Mouse (Mus musculus): Measurements from ENCODE around the gene Elavl3. TPM values are rescaled to one million over a fixed set of nuclear protein-coding genes. Genes with fewer than 3 reads are reported as not detected.

Elavl3 gene
- total RNA-seq, 1 experiment = 2.6 TPM

DNA sequence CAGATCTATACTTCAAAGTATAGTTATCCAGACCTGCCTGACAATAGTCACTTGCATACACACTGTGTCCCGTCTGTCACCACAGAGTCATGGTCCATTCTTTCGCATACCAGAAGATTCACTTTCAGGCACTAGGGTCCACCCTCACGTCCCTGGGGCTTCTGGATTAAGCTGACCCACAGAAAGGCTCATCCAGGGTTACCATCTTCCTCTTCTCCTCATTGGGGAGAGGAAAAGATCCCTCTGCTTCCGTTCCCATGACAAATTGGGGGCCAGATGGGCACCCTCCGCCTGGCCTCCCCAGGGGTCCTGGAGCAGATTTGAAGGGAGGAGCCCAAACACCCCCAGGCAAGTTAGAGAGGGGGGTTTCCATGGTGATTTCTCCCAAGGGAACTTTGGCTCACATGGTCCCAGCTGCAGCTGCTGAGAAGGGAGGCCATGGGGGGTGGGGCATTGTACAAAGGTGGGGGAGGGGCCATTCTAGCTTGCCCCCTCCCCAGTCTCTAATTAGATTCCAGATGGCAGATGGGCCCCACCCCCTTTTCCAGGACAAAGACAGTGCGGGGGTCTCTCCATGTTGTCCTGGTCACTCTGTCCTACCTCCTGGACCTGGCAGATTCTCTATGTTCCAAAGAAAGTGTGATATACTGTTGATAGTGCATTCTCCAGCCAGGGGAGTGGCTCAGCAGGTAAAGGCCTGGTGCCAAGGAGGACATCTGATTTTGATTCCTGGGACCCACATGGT lies 16.4 kb downstream of the Elavl3 start:
- no peak for TF ChIP-seq HCFC1 (IDR thresholded peaks at IDR 0.05; ENCODE audit: borderline replicate concordance, insufficient read depth, low read length)
- no peak for TF ChIP-seq CHD2 (IDR thresholded peaks at IDR 0.05; ENCODE audit: low read depth, low read length)
- no peak for TF ChIP-seq MAFK (IDR thresholded peaks at IDR 0.05; ENCODE audit: insufficient read depth, low read depth, low read length)
- TF ChIP-seq ZNF384 (IDR thresholded peaks at IDR 0.05; ENCODE audit: low read depth, low read length) = no peak
- TF ChIP-seq ZC3H11A (IDR thresholded peaks at IDR 0.05; ENCODE audit: borderline replicate concordance, low read depth, low read length) = no peak
- in situ Hi-C loops (cut with MboI; ENCODE audit: low sequenced_read_pairs in 2 of 2, unreplicated experiment in 2 of 2) = no loop called here
- H3K4me3 ChIP-seq (ENCODE audit: insufficient read depth in 1 of 2, low read depth in 1 of 2, low read length in 2 of 2, poor library complexity in 1 of 2, severe bottlenecking in 1 of 2) = no peak overlapping the region
- H3K4me1 ChIP-seq (ENCODE audit: control insufficient read depth in 2 of 2, insufficient read depth in 2 of 2, low read length in 2 of 2, poor library complexity in 1 of 2) = peaks cover 4 to 12% of the 10 kb centered on the region in 2 experiments
- no peak for DNase-seq (ENCODE audit: low read depth, low spot score)
- H3K9me3 ChIP-seq (ENCODE audit: control insufficient read depth, insufficient read depth, low read depth, low read length) = no peaks in the 10 kb centered on the region
- no peak overlapping the region for H3K27ac ChIP-seq (ENCODE audit: insufficient read depth, low read depth, low read length, poor library complexity, severe bottlenecking)
- H3K36me3 ChIP-seq (ENCODE audit: control insufficient read depth, insufficient read depth, low read length, poor library complexity, severe bottlenecking) = no peaks in the 10 kb centered on the region
- H3K9ac ChIP-seq (ENCODE audit: insufficient read depth, low read depth, low read length, poor library complexity, severe bottlenecking) = no peak overlapping the region

GRCm38 (mm10) chr9:22030386-22030785 lies 21.4 kb downstream of the Elavl3 start:
- Histone ChIP-seq H3K27ac (ENCODE audit: insufficient read depth, low read depth, low read length, poor library complexity, severe bottlenecking) (no peak overlapping the region), H3K36me3 (ENCODE audit: control insufficient read depth, insufficient read depth, low read length, poor library complexity, severe bottlenecking) (no peaks in the 10 kb centered on the region), H3K9me3 (ENCODE audit: control insufficient read depth, insufficient read depth, low read depth, low read length) (no peaks in the 10 kb centered on the region), H3K4me3 (ENCODE audit: insufficient read depth in 1 of 2, low read depth in 1 of 2, low read length in 2 of 2, poor library complexity in 1 of 2, severe bottlenecking in 1 of 2) (no peak overlapping the region), H3K9ac (ENCODE audit: insufficient read depth, low read depth, low read length, poor library complexity, severe bottlenecking) (no peak overlapping the region), H3K4me1 (ENCODE audit: control insufficient read depth in 2 of 2, insufficient read depth in 2 of 2, low read length in 2 of 2, poor library complexity in 1 of 2) (peaks cover 4 to 12% of the 10 kb centered on the region in 2 experiments; a peak in 3 of 4 replicates)
- DNase-seq (ENCODE audit: low read depth, low spot score) = no peak
- no peak for TF ChIP-seq ZC3H11A (IDR thresholded peaks at IDR 0.05; ENCODE audit: borderline replicate concordance, low read depth, low read length)
- in situ Hi-C loops (cut with MboI; ENCODE audit: low sequenced_read_pairs in 2 of 2, unreplicated experiment in 2 of 2) = no loop called here

DNA sequence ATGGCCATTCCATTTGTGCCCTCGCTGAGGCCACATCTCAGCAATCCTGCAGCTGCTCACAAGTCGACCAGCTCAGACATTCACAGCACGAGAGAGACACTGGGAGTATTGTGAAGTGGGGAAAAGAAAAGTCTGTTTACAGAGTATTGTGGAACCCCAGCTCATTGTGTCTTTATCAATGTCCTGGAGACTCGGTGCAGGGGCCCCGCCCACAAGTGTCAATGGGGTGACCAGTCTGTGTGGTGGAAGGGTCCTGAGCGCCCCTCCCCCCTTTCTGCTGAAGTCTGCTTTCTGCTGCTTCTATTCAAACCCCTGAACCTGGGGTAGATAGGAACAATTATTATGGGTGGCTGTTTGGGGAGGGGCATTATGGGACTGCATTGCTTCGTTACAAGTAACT lies 23.4 kb downstream of the Elavl3 start:
- Histone ChIP-seq H3K4me1 (ENCODE audit: control insufficient read depth in 2 of 2, insufficient read depth in 2 of 2, low read length in 2 of 2, poor library complexity in 1 of 2) (peaks cover 4 to 10% of the 10 kb centered on the region in 2 experiments; a peak in 3 of 4 replicates), H3K9ac (ENCODE audit: insufficient read depth, low read depth, low read length, poor library complexity, severe bottlenecking) (no peak overlapping the region), H3K27ac (ENCODE audit: insufficient read depth, low read depth, low read length, poor library complexity, severe bottlenecking) (no peak overlapping the region), H3K36me3 (ENCODE audit: control insufficient read depth, insufficient read depth, low read length, poor library complexity, severe bottlenecking) (no peaks in the 10 kb centered on the region), H3K9me3 (ENCODE audit: control insufficient read depth, insufficient read depth, low read depth, low read length) (no peaks in the 10 kb centered on the region), H3K4me3 (ENCODE audit: insufficient read depth in 1 of 2, low read depth in 1 of 2, low read length in 2 of 2, poor library complexity in 1 of 2, severe bottlenecking in 1 of 2) (no peak overlapping the region)
- in situ Hi-C loops (cut with MboI; ENCODE audit: low sequenced_read_pairs in 2 of 2, unreplicated experiment in 2 of 2) = no loop called here
- no peak for DNase-seq (ENCODE audit: low read depth, low spot score)
- TF ChIP-seq ZNF384 (IDR thresholded peaks at IDR 0.05; ENCODE audit: low read depth, low read length) (no peak), HCFC1 (IDR thresholded peaks at IDR 0.05; ENCODE audit: borderline replicate concordance, insufficient read depth, low read length) (no peak), CHD2 (IDR thresholded peaks at IDR 0.05; ENCODE audit: low read depth, low read length) (no peak), MAFK (IDR thresholded peaks at IDR 0.05; ENCODE audit: insufficient read depth, low read depth, low read length) (no peak), ZC3H11A (IDR thresholded peaks at IDR 0.05; ENCODE audit: borderline replicate concordance, low read depth, low read length) (no peak)

- Histone ChIP-seq H3K27ac (ENCODE audit: insufficient read depth, low read depth, low read length, poor library complexity, severe bottlenecking) (no peak overlapping the region), H3K4me1 (ENCODE audit: control insufficient read depth in 2 of 2, insufficient read depth in 2 of 2, low read length in 2 of 2, poor library complexity in 1 of 2) (peaks cover 4 to 8% of the 10 kb centered on the region in 2 experiments; a peak in 2 of 4 replicates), H3K9me3 (ENCODE audit: control insufficient read depth, insufficient read depth, low read depth, low read length) (no peaks in the 10 kb centered on the region), H3K4me3 (ENCODE audit: insufficient read depth in 1 of 2, low read depth in 1 of 2, low read length in 2 of 2, poor library complexity in 1 of 2, severe bottlenecking in 1 of 2) (no peak overlapping the region), H3K9ac (ENCODE audit: insufficient read depth, low read depth, low read length, poor library complexity, severe bottlenecking) (no peak overlapping the region), H3K36me3 (ENCODE audit: control insufficient read depth, insufficient read depth, low read length, poor library complexity, severe bottlenecking) (no peaks in the 10 kb centered on the region)
- no peak for DNase-seq (ENCODE audit: low read depth, low spot score)
- in situ Hi-C loops (cut with MboI; ENCODE audit: low sequenced_read_pairs in 2 of 2, unreplicated experiment in 2 of 2) = no loop called here
- TF ChIP-seq CHD2 (IDR thresholded peaks at IDR 0.05; ENCODE audit: low read depth, low read length) = no peak
- TF ChIP-seq ZC3H11A (IDR thresholded peaks at IDR 0.05; ENCODE audit: borderline replicate concordance, low read depth, low read length) = no peak
- no peak for TF ChIP-seq HCFC1 (IDR thresholded peaks at IDR 0.05; ENCODE audit: borderline replicate concordance, insufficient read depth, low read length)
- no peak for TF ChIP-seq MAFK (IDR thresholded peaks at IDR 0.05; ENCODE audit: insufficient read depth, low read depth, low read length)
- no peak for TF ChIP-seq ZNF384 (IDR thresholded peaks at IDR 0.05; ENCODE audit: low read depth, low read length)
These were observed 27.2 kb downstream of the Elavl3 start for GRCm38 (mm10) chr9:22024592-22024991.

All from ES-E14 (cell line).